Mouse (Mus musculus) embryonic facial prominence, embryonic 15.5 days (tissue): ENCODE measurements around the gene Elmo2. TPM values are rescaled to one million over a fixed set of nuclear protein-coding genes. Genes with fewer than 3 reads are reported as not detected.

ENCODE experiments used
- ATAC-seq: fragments of 200-750 bp; cut with Nextera tagmentation; 2 replicates; pipeline ENCODE4 v1.8.0; 2017; ENCODE audit warnings: low read depth, moderate TSS enrichment; ENCODE audit not compliant: insufficient number of reproducible peaks, low FRiP score, low TSS enrichment
- H3K27ac ChIP-seq: fragments of 300-500 bp; sonication (generic); replicated peaks from 2 replicates; pipeline ENCODE4 v1.5.1; 2015; ENCODE audit warnings: mild to moderate bottlenecking, inconsistent platforms
- H3K27me3 ChIP-seq: fragments of 300-500 bp; sonication (generic); 2 replicates; pipeline ENCODE4 v1.6.1; 2015; ENCODE audit warnings: inconsistent platforms
- H3K36me3 ChIP-seq: fragments of 300-500 bp; sonication (generic); 2 replicates; pipeline ENCODE4 v1.6.1; 2015; ENCODE audit warnings: mild to moderate bottlenecking, inconsistent platforms
- H3K4me1 ChIP-seq: fragments of 300-500 bp; sonication (generic); 2 replicates; pipeline ENCODE4 v1.6.1; 2015; ENCODE audit warnings: inconsistent platforms
- H3K4me2 ChIP-seq: fragments of 300-500 bp; sonication (generic); replicated peaks from 2 replicates; pipeline ENCODE4 v1.6.1; 2015; ENCODE audit warnings: mild to moderate bottlenecking, inconsistent platforms
- H3K4me3 ChIP-seq: fragments of 300-500 bp; sonication (generic); replicated peaks from 2 replicates; pipeline ENCODE4 v1.5.1; 2015; ENCODE audit warnings: mild to moderate bottlenecking, inconsistent platforms
- H3K9ac ChIP-seq: fragments of 300-500 bp; sonication (generic); 2 replicates; pipeline ENCODE4 v1.6.1; 2015; ENCODE audit warnings: inconsistent platforms
- H3K9me3 ChIP-seq: fragments of 300-500 bp; sonication (generic); replicated peaks from 2 replicates; pipeline ENCODE4 v1.6.1; 2016; ENCODE audit warnings: inconsistent platforms
- WGBS: fragments of 180-500 bp; shearing (Covaris S2); methylation state at CpG from one replicate; pipeline ENCODE4 v1.1.7; 2015; 5-methylcytosine and 5-hydroxymethylcytosine counted together
- polyA plus RNA-seq: library from polyadenylated mRNA; unstranded; fragments of >200 nt; fragmentation: Nextera tagmentation; extraction: Ambion mirVana; gene quantifications from 2 replicates; pipeline ENCODE4 v1.2.1, GENCODE M21; 2015

The Elmo2 gene
- 86.4 and 91.3 TPM in 2 replicates for polyA plus RNA-seq

DNA sequence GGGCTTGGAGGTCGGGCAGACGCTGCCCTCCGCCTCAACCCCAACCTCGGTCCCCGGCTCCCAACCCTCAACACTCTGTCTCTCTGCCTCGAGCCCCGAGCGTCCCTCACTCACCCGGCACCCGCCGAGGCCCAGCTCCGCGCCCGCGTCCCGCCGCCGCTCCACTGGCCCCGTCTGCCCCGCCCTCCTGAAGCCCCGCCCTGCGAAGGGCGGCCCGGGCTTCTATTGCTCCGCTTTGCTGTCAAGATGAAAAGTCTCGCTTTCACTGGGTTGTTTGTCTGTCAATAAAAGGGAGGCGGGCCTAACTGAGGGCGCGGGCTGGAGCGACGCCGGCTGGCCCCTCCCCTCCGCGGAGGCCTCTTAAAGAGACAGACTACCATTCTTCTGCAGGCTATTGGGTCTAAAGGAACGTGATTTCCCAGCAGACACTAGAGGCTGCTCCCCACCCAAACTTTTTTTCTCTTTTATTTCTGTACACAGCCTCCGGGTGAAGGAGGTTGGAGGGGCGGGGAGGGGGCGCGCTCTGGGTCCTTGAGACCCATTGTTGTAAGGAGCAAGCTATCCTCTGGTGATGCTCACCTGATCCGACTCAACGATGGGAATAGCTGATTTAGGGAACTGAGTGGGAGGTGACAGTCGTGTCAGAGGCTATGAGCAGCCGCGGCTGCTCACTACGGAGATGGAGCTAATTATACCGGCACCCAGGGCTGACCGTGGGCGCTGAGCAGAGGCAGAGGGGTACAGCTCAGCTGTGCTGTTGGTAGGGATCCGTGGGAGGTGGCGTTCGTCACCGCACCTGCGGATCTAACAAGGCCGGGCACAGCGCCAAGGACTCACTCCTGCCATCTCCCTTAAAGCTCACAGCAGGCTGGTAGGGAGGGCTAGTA, at the start of gene Elmo2:
TSS of gene Elmo2 (minus strand) at position 176 of the 887 bp plus-strand sequence.
- Histone ChIP-seq H3K4me3 (peak within 1 kb of the TSS; percentile 74), H3K9ac (peak within 1 kb of the TSS; percentile 69), H3K36me3 (no peaks in the 10 kb centered on the region), H3K4me1 (peaks cover 42% of the 10 kb centered on the region), H3K27me3 (no peaks in the 10 kb centered on the region), H3K27ac (peak within 1 kb of the TSS; percentile 86), H3K4me2 (peak within 1 kb of the TSS; percentile 90), H3K9me3 (no peaks in the 10 kb centered on the region)
- peak; percentile 97 for ATAC-seq
- under 1% methylated on average over 54 of the region's 55 CpGs for WGBS

DNA sequence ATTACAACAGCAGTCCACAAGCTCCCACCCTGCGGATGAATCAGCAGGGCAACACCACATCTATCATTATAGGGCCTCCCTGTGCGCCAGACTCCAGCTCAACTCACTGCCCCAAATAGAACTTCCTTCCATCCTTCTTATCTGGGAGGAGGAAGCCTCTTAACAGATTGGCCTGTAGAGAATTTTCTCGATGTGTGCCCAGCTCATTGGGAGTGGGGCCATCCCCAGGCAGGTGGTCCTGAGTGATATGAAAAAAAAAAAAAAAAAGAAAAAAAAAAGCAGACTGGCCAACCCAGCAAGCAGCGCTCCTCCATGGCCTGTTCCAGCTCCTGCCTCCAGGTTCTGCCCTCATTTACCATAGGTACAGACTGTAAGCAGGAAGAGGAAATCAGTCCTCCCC, 49.7 kb upstream of the Elmo2 start:
- Histone ChIP-seq H3K9me3 (peaks cover 11% of the 10 kb centered on the region; the same call in 1 of the 2 replicates), H3K36me3 (peaks cover 47% of the 10 kb centered on the region), H3K4me3 (no peak overlapping the region), H3K4me2 (no peak overlapping the region), H3K27me3 (no peaks in the 10 kb centered on the region), H3K4me1 (no peaks in the 10 kb centered on the region), H3K9ac (no peak overlapping the region), H3K27ac (no peak overlapping the region)
- ATAC-seq = no peak
- 82% methylated on average over 4 of the region's 4 CpGs for WGBS

DNA sequence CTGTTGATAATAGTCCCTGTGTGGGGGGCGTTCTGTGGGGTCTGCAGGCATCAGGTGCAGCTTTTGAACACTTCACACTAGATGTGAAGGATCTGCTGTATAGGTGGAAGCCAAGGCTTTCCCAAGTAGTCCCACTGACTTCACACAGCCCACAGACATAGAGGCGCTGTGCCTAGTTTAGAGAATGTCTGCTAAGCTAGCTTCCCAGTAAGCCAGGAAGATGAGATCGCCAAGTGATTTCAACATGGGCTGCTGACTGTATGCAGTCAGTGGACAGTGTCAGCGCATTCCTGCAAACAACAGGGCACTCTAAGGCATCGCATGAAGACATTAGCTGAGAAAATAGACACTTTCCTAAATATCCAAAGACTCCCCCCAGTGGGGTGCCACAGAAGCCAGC, 49.2 kb upstream of the Elmo2 start:
- no peak for ATAC-seq
- Histone ChIP-seq H3K27ac (no peak overlapping the region), H3K27me3 (no peaks in the 10 kb centered on the region), H3K9me3 (peaks cover 6% of the 10 kb centered on the region; the same call in 1 of the 2 replicates), H3K4me3 (no peak overlapping the region), H3K36me3 (peaks cover 41% of the 10 kb centered on the region), H3K9ac (no peak overlapping the region), H3K4me1 (no peaks in the 10 kb centered on the region), H3K4me2 (no peak overlapping the region)
- 91% methylated on average over 5 of the region's 5 CpGs for WGBS

DNA sequence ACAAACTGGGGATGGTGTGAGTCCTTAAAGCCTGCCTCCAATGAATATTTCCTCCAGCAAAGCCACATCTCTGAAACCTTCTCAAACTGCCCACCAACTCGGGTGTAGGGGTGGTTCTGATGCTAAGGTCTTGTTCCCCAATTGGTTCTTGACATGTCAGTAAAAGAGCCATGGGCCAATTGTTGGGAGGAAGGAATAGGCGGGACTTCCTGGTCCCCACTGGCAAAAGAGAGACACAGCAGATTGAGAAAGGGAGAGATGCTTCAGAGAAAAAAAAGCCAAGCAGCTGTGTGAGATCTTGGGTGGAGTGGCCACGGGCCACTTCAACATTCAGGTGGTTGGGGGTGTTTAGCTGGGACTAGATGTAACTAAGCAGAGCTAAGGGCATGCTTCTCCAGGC, 44.8 kb upstream of the Elmo2 start:
- Histone ChIP-seq H3K4me1 (peaks cover 17% of the 10 kb centered on the region), H3K4me3 (no peak overlapping the region), H3K4me2 (no peak overlapping the region), H3K9ac (no peak overlapping the region), H3K9me3 (no peaks in the 10 kb centered on the region), H3K27me3 (peaks cover 10% of the 10 kb centered on the region), H3K27ac (no peak overlapping the region), H3K36me3 (0 out of 2 replicates have a peak, but pooled peaks cover 6% of the 10 kb centered on the region)
- no peak for ATAC-seq
- 23% methylated on average over 3 of the region's 3 CpGs for WGBS

DNA sequence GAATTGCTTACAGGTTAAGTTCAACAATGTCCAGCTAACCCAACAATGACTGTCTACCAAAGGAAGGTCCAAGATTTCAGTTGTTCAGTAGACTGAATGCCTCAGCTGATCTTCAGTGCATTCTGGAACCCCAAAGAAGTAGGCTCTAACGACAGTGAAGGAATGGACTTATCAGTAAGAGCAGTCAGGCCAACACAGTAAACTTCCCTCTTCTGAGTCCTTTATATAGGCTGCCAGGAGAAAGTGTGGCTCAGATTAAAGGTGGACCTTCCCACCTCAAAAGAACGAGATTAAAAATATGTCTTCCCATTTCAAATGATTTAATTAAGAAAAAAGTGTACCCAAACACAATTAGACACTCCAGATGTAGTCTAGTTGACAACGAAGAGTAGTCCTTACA, 44.1 kb upstream of the Elmo2 start:
- Histone ChIP-seq H3K27me3 (peaks cover 10% of the 10 kb centered on the region), H3K4me1 (peaks cover 17% of the 10 kb centered on the region), H3K27ac (no peak overlapping the region), H3K9me3 (no peaks in the 10 kb centered on the region), H3K9ac (no peak overlapping the region), H3K4me2 (no peak overlapping the region), H3K4me3 (no peak overlapping the region), H3K36me3 (0 out of 2 replicates have a peak, but pooled peaks cover 6% of the 10 kb centered on the region)
- 80% methylated on average over 3 of the region's 3 CpGs for WGBS
- no peak for ATAC-seq

DNA sequence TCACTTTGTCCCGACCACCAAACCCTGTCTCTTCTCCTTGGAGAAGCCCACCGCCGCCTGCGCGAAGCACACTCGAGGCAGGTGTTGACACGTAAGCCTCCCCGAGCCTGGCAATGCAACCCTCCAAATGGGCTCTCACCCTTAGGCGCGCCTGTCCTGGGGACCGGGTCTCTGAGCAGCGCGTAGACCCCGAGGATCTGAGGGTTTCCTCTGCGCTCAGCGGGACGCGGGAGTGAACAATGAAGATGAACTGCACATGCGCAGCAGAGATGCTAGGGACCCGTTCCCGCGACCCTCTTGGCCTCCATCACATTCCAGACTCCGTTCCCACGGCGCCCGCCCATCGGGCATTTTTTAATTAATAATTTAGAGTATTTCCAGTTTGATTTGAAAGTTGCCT, 42.2 kb upstream of the Elmo2 start, which contains the start of gene Zfp663:
TSS of gene Zfp663 (minus strand) at position 234 of the 400 bp plus-strand sequence.
- Histone ChIP-seq H3K36me3 (no peaks in the 10 kb centered on the region), H3K27me3 (peaks cover 10% of the 10 kb centered on the region), H3K4me1 (peaks cover 24% of the 10 kb centered on the region), H3K9me3 (no peaks in the 10 kb centered on the region), H3K4me2 (peak within 1 kb of the TSS; percentile 48), H3K9ac (no peak within 1 kb of the TSS; the same call in 1 of the 2 replicates), H3K27ac (no peak within 1 kb of the TSS), H3K4me3 (peak within 1 kb of the TSS; percentile 30)
- under 1% methylated on average over 27 of the region's 27 CpGs for WGBS
- ATAC-seq = no peak

DNA sequence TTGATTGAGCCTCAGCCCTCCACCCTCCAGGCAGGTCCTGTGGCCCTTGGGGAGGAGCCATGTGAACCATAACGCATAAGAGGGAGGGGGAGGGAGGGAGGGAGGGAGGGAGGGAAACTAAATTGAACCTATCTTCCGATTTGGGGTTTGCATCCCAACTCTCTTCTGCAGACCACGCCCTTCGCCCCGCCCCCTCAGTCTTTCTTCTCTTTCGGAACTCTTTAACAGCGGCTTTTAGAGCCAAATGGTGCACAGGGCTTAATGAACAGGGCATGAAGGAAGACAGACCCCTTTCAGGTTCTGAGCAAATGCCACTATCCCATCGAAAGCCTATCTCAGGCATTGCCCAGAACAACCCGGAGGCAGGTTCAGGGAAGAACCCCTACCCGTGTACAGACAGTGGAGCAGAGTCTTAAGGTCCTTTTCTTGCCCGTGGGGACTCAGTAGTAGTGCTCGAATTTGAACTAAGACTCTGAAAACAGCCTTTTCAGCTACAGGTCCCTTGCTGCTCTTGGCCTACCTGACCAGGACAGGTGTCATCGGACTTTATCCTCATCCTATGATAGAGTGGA, 41.7 kb upstream of the Elmo2 start:
- peak overlapping the region; percentile 48 for H3K4me2 ChIP-seq
- 1% methylated on average over 13 of the region's 13 CpGs for WGBS
- H3K9me3 ChIP-seq = no peaks in the 10 kb centered on the region
- H3K9ac ChIP-seq = no peak overlapping the region; the same call in 1 of the 2 replicates
- ATAC-seq = no peak
- peaks cover 24% of the 10 kb centered on the region for H3K4me1 ChIP-seq
- peak overlapping the region; percentile 30 for H3K4me3 ChIP-seq
- no peak overlapping the region for H3K27ac ChIP-seq
- peaks cover 10% of the 10 kb centered on the region for H3K27me3 ChIP-seq
- H3K36me3 ChIP-seq = no peaks in the 10 kb centered on the region

DNA sequence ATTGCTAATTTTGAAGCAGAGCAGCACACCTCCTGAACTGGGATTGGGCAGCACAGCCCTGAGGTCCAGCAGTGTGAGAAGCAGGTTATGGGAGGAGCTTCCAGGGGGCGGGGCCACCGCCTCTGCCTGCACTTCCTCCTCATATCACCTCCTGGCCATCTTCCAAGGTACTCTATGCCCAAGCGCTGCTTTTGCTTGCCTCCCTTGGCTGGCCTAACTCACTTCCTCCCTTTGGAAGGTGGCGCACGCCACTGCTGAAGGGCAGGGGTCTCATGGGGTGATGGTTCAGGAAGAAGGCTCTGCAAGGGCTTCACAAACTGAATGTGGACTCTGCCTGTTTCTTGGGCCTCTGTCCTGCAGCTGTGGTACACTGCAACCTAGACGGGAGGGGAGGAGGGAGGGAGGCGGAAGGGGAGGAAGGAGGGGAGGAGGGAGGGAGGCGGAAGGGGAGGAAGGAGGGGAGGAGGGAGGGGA, 40.8 kb upstream of the Elmo2 start:
- no peak overlapping the region for H3K9ac ChIP-seq
- no peak for ATAC-seq
- no peak overlapping the region for H3K4me3 ChIP-seq
- H3K27ac ChIP-seq = no peak overlapping the region
- H3K4me1 ChIP-seq = peaks cover 24% of the 10 kb centered on the region
- H3K9me3 ChIP-seq = no peaks in the 10 kb centered on the region
- peaks cover 10% of the 10 kb centered on the region for H3K27me3 ChIP-seq
- WGBS = 12% methylated on average over 5 of the region's 8 CpGs
- H3K4me2 ChIP-seq = no peak overlapping the region
- H3K36me3 ChIP-seq = no peaks in the 10 kb centered on the region

DNA sequence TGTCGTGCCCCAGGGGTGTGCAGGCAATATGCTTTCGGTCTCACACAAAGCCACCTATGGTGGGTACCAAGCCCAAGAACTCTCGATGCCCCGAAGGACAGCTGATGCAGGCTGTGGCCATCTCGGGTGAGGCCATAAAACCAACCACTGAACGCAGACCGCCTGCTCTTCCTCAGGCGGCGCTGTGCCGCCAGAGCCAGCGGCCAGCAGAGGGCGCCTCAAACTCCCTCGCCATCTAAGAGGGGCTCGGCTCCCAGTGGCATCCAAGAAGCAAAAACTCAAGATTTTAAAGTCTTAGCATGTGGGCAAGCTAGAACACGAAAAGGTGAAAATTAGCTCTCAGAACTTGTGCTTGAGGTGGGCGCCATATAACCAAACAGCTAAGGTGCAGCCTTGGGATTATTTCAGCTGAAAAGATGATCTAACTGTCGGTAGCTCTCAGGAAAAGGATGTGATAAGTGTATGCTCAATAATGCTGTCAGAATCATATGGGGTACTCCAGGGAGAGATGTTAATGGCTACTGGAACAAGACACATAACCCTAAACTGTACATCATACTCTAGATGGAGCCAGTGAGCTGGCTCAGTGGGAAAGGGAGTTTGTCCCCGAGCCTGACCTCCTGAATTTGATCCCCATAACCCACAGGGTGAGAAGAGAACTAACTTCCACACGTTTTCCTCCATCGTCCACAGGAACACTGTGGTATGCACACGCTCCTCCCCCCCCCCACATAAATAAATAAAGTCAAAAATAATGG, 38.2 kb upstream of the Elmo2 start:
- H3K27ac ChIP-seq = no peak overlapping the region
- H3K36me3 ChIP-seq = no peaks in the 10 kb centered on the region
- ATAC-seq = peak; percentile 74; the same call in 1 of the 2 replicates
- 13% methylated on average over 21 of the region's 21 CpGs for WGBS
- H3K4me2 ChIP-seq = peak overlapping the region; percentile 26
- peak overlapping the region; percentile 8; the same call in 1 of the 2 replicates for H3K4me3 ChIP-seq
- peaks cover 24% of the 10 kb centered on the region for H3K4me1 ChIP-seq
- no peak overlapping the region for H3K9ac ChIP-seq
- peaks cover 10% of the 10 kb centered on the region for H3K27me3 ChIP-seq
- H3K9me3 ChIP-seq = no peaks in the 10 kb centered on the region

DNA sequence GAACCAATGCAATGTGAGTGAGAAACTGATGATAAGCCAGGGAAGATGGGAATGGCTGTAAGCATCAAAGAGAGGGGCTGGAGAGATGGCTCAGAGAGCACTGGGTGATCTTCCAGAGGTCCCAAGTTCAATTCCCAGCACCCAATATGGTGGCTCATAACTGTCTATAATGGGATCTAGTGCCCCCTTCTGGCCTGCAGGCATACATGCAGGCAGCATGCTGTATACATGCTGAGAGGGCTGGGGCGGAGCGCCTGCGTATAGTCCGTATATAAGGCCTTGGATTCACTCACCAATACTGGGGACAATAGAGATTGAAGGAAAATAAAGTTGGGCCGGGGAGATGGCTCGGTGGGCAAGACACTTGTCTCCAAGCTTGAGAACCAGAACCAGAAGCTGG, 37.0 kb upstream of the Elmo2 start:
- 86% methylated on average over 6 of the region's 6 CpGs for WGBS
- H3K27me3 ChIP-seq = peaks cover 4% of the 10 kb centered on the region
- H3K4me2 ChIP-seq = no peak overlapping the region

DNA sequence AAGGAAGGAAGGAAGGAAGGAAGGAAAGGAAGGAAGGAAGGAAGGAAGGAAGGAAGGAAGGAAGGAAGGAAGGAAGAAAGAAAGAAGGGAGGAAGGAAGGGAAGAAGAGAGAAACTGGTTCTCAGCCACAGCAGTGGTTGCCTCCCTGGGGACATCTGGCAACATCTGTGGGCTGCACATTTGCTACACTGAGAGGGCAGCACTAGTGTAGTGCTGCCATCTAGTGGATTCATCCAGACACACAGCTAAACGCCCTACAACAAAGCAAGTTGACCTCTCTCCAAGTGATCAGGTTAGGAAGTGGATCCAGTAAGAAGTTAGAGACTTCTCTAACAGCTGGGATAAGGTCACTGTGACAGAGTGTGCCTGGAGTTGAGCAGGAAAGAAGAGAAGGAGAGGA, 34.6 kb upstream of the Elmo2 start:
- Histone ChIP-seq H3K27me3 (no peaks in the 10 kb centered on the region), H3K4me2 (no peak overlapping the region), H3K27ac (no peak overlapping the region), H3K36me3 (no peaks in the 10 kb centered on the region), H3K9ac (no peak overlapping the region), H3K4me1 (peaks cover 6% of the 10 kb centered on the region; the same call in 1 of the 2 replicates), H3K9me3 (no peaks in the 10 kb centered on the region), H3K4me3 (no peak overlapping the region)
- no peak for ATAC-seq
- 0% methylated on average over 1 of the region's 1 CpGs for WGBS

More for the DNA sequence above, 37.0 kb upstream of the Elmo2 start:
- no peaks in the 10 kb centered on the region for H3K9me3 ChIP-seq
- no peak overlapping the region for H3K4me3 ChIP-seq
- H3K36me3 ChIP-seq = no peaks in the 10 kb centered on the region
- ATAC-seq = no peak
- no peak overlapping the region for H3K9ac ChIP-seq
- H3K27ac ChIP-seq = no peak overlapping the region
- peaks cover 20% of the 10 kb centered on the region for H3K4me1 ChIP-seq
